Mouse (Mus musculus): ENCODE data around the gene Capn13.

- TF ChIP-seq TAL1 (conservative IDR thresholded peaks at IDR 0.05; ENCODE audit: low read depth, low read length) (no peak), CTCF (IDR thresholded peaks at IDR 0.05; ENCODE audit: low read depth, low read length) (no peak), GATA1 (IDR thresholded peaks at IDR 0.05; ENCODE audit: borderline replicate concordance, low read length) (no peak)
Observed at GRCm38 (mm10) chr17:73416181-73416795, 15.6 kb upstream of the Capn13 start.

Measured in G1E (cell line).